Mouse (Mus musculus): ENCODE measurements around the gene Stk24.

DNA sequence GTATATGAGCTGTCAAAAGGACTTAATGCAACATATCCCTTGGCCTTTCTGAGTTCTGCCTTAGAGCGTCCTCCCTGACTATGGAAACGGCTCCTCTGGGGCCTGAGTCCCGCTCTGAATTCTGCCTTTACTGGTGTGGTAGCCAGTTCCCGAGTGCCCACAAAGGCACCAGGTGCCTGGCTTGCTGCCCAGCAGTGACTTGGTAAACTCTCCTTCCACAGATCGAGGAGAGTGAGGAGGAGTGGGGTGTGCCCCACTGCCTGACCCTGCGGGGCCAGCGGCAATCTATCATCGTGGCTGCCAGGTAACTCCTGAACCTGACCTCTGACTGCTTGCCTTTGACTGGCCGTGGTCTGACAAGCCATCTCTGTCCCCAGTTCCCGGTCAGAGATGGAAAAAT is 103.8 kb downstream of the Stk24 start:
- TF ChIP-seq CTCF (IDR thresholded peaks at IDR 0.05; ENCODE audit: control insufficient read depth, insufficient read depth, insufficient read length): no peak
- TF ChIP-seq MAX (IDR thresholded peaks at IDR 0.05): no peak
- no peak for TF ChIP-seq MYOD1 (IDR thresholded peaks at IDR 0.05; ENCODE audit: control insufficient read depth, insufficient read length, low read depth)

Data from C2C12 (cell line).